Mouse (Mus musculus) lung, postnatal 4 days (tissue): ENCODE measurements around the gene Calm1.
"Not testable (repeated sequence)": the region's sequence is repeated elsewhere in the genome, so short reads cannot be mapped to it uniquely, and the experiment has no call there.

Source experiments
- DNase-seq, 2 experiments: peaks; one replicate each; pipeline ENCODE4 v3.0.0; 2021

Gene Calm1

GRCm38 (mm10) chr12:100196786-100197185, 2.4 kb upstream of the Calm1 start:
- no peak for DNase-seq

GRCm38 (mm10) chr12:100199891-100200644, 833 bp downstream of the Calm1 start:
- DNase-seq, result peak; percentile 82 to 85

- DNase-seq, result no peak
These were observed 1.6 kb downstream of the Calm1 start for GRCm38 (mm10) chr12:100200645-100201362.

GRCm38 (mm10) chr12:100201363-100201711, 2.1 kb downstream of the Calm1 start:
- DNase-seq, result no peak

- DNase-seq, result peak; percentile 93 to 95
These were observed 2.6 kb downstream of the Calm1 start for GRCm38 (mm10) chr12:100201838-100202237.

GRCm38 (mm10) chr12:100203759-100204158, 4.5 kb downstream of the Calm1 start:
- DNase-seq, result no peak

GRCm38 (mm10) chr12:100205156-100205555, 5.9 kb downstream of the Calm1 start:
- no peak for DNase-seq

GRCm38 (mm10) chr12:100206521-100206920, 7.3 kb downstream of the Calm1 start:
- DNase-seq, result no peak

- DNase-seq, result no peak
These were observed 7.7 kb downstream of the Calm1 start for GRCm38 (mm10) chr12:100206926-100207325.

GRCm38 (mm10) chr12:100209701-100210478, 10.7 kb downstream of the Calm1 start:
- DNase-seq, result no peak

- peak; percentile 51 to 56 for DNase-seq
These were observed 11.7 kb downstream of the Calm1 start for GRCm38 (mm10) chr12:100210973-100211372.

- no peak for DNase-seq
These were observed 12.4 kb downstream of the Calm1 start for GRCm38 (mm10) chr12:100211453-100212185.

GRCm38 (mm10) chr12:100212397-100212796, 13.2 kb downstream of the Calm1 start:
- no peak for DNase-seq

- no peak for DNase-seq
These were observed 13.9 kb downstream of the Calm1 start for GRCm38 (mm10) chr12:100213162-100213561.

- no peak for DNase-seq
These were observed 14.9 kb downstream of the Calm1 start for GRCm38 (mm10) chr12:100214156-100214555.

- DNase-seq, result no peak
These were observed 15.5 kb downstream of the Calm1 start for GRCm38 (mm10) chr12:100214738-100215137.

- DNase-seq, result not testable (repeated sequence)
These were observed 17.9 kb downstream of the Calm1 start for GRCm38 (mm10) chr12:100217087-100217486.

- no peak for DNase-seq
These were observed 20.8 kb downstream of the Calm1 start for GRCm38 (mm10) chr12:100220012-100220411.

- DNase-seq, result no peak
These were observed 22.5 kb downstream of the Calm1 start for GRCm38 (mm10) chr12:100221608-100222321.

GRCm38 (mm10) chr12:100222322-100222993, 23.2 kb downstream of the Calm1 start:
- DNase-seq, result no peak

GRCm38 (mm10) chr12:100223531-100223930, 24.3 kb downstream of the Calm1 start:
- DNase-seq, result no peak

GRCm38 (mm10) chr12:100225196-100225595, 26.0 kb downstream of the Calm1 start:
- no peak for DNase-seq
